Mouse (Mus musculus) MEL (cell line): ENCODE data around the gene Cd3g. TPM values are rescaled to one million over a fixed set of nuclear protein-coding genes. Genes with fewer than 3 reads are reported as not detected.

Experiments
- DNase-seq: peaks from one replicate; pipeline ENCODE4 v3.0.0; 2011; ENCODE audit warnings: low read depth, low spot score
- H3K27ac ChIP-seq: 2 replicates; pipeline ENCODE4 v1.5.1; 2012; ENCODE audit warnings: low read depth, mild to moderate bottlenecking, control low read depth, low read length, moderate library complexity; ENCODE audit not compliant: control insufficient read depth
- H3K27me3 ChIP-seq, 2 experiments: fragments of 150-350 bp in 1 of 2; sonication (generic) in 1 of 2; 2 replicates each; pipeline ENCODE4 v1.6.1; 2012; ENCODE audit warnings: low read length in 2 of 2, mild to moderate bottlenecking in 2 of 2, improper control_type of control experiment in 1 of 2, moderate library complexity in 1 of 2; ENCODE audit not compliant: insufficient read depth in 2 of 2, control insufficient read depth in 1 of 2
- H3K36me3 ChIP-seq, 2 experiments: 2 replicates each; pipeline ENCODE4 v1.6.1; 2012 to 2014; ENCODE audit warnings: low read length in 2 of 2, improper control_type of control experiment in 1 of 2, inconsistent platforms in 1 of 2, mild to moderate bottlenecking in 1 of 2; ENCODE audit not compliant: insufficient read depth in 2 of 2, control insufficient read depth in 1 of 2
- H3K4me1 ChIP-seq, 2 experiments: fragments of 150-350 bp in 1 of 2; sonication (generic) in 1 of 2; 2 replicates each; pipeline ENCODE4 v1.6.1; 2012; ENCODE audit warnings: low read length in 2 of 2, improper control_type of control experiment in 1 of 2, mild to moderate bottlenecking in 1 of 2; ENCODE audit not compliant: insufficient read depth in 2 of 2, control insufficient read depth in 1 of 2
- H3K4me3 ChIP-seq, 2 experiments: fragments of 150-350 bp in 1 of 2; sonication (generic) in 1 of 2; 2 replicates each; pipeline ENCODE4 v1.5.1; 2012; ENCODE audit warnings: low read depth in 2 of 2, low read length in 2 of 2, mild to moderate bottlenecking in 2 of 2, moderate library complexity in 2 of 2, control low read depth in 1 of 2, improper control_type of control experiment in 1 of 2; ENCODE audit not compliant: control insufficient read depth in 1 of 2, insufficient read depth in 1 of 2
- H3K79me2 ChIP-seq: 2 replicates; pipeline ENCODE4 v1.6.1; 2012; ENCODE audit warnings: mild to moderate bottlenecking, low read length, moderate library complexity; ENCODE audit not compliant: control insufficient read depth, poor library complexity, insufficient read depth
- H3K9ac ChIP-seq: 2 replicates; pipeline ENCODE4 v1.6.1; 2012; ENCODE audit warnings: low read depth, mild to moderate bottlenecking, control low read depth, low read length, moderate library complexity; ENCODE audit not compliant: control insufficient read depth, poor library complexity, severe bottlenecking
- H3K9me3 ChIP-seq: fragments of 150-350 bp; sonication (generic); replicated peaks from 2 replicates; pipeline ENCODE4 v1.6.1; 2012; ENCODE audit warnings: mild to moderate bottlenecking, low read length, improper control_type of control experiment, moderate library complexity; ENCODE audit not compliant: insufficient read depth
- CHD1 ChIP-seq: IDR thresholded peaks from 2 replicates; pipeline ENCODE4 v1.6.1; 2012; ENCODE audit warnings: low read depth, mild to moderate bottlenecking, inconsistent platforms, low read length, improper control_type of control experiment
- CHD2 ChIP-seq: IDR thresholded peaks from 2 replicates; pipeline ENCODE4 v1.6.1; 2011; ENCODE audit warnings: low read length, improper control_type of control experiment
- CTCF ChIP-seq, 3 experiments: IDR thresholded peaks in 2 of 3; conservative IDR thresholded peaks in 1 of 3; 2 replicates each; pipeline ENCODE4 v1.5.1; 2011 to 2012; ENCODE audit warnings: low read length in 3 of 3, low read depth in 2 of 3, mild to moderate bottlenecking in 2 of 3, improper control_type of control experiment in 1 of 3, inconsistent platforms in 1 of 3, mixed read lengths in 1 of 3, moderate library complexity in 1 of 3; ENCODE audit not compliant: control insufficient read depth in 1 of 3, insufficient read depth in 1 of 3, poor library complexity in 1 of 3, severe bottlenecking in 1 of 3
- E2F4 ChIP-seq: IDR thresholded peaks from 2 replicates; pipeline ENCODE4 v1.6.1; 2011; ENCODE audit warnings: low read depth, low read length, improper control_type of control experiment, borderline replicate concordance
- ELF1 ChIP-seq: IDR thresholded peaks from 2 replicates; pipeline ENCODE4 v1.6.1; 2014; ENCODE audit warnings: low read depth, mild to moderate bottlenecking, inconsistent platforms, low read length, improper control_type of control experiment, moderate library complexity
- EP300 ChIP-seq, 2 experiments: IDR thresholded peaks; 2 replicates each; pipeline ENCODE4 v1.6.1; 2011; ENCODE audit warnings: improper control_type of control experiment in 2 of 2, low read length in 2 of 2, low read depth in 1 of 2, mild to moderate bottlenecking in 1 of 2
- GABPA ChIP-seq: IDR thresholded peaks from 2 replicates; pipeline ENCODE4 v1.6.1; 2012; ENCODE audit warnings: low read depth, mild to moderate bottlenecking, inconsistent platforms, low read length, improper control_type of control experiment, moderate library complexity
- GATA1 ChIP-seq: IDR thresholded peaks from 2 replicates; pipeline ENCODE4 v1.6.1; 2011; ENCODE audit warnings: low read depth, low read length, improper control_type of control experiment
- KAT2A ChIP-seq: conservative IDR thresholded peaks from 2 replicates; pipeline ENCODE4 v1.6.1; 2012; ENCODE audit warnings: low read depth, low read length, improper control_type of control experiment, inconsistent platforms
- MAFK ChIP-seq: IDR thresholded peaks from 2 replicates; pipeline ENCODE4 v1.6.1; 2011; ENCODE audit warnings: low read depth, mild to moderate bottlenecking, low read length, improper control_type of control experiment, borderline replicate concordance
- MAX ChIP-seq: IDR thresholded peaks from 2 replicates; pipeline ENCODE4 v1.6.1; 2011; ENCODE audit warnings: low read length, improper control_type of control experiment
- MYB ChIP-seq: IDR thresholded peaks from 2 replicates; pipeline ENCODE4 v1.6.1; 2011; ENCODE audit warnings: mild to moderate bottlenecking, low read depth, low read length, improper control_type of control experiment
- MYC ChIP-seq: IDR thresholded peaks from 2 replicates; pipeline ENCODE4 v1.6.1; 2011; ENCODE audit warnings: low read depth, mild to moderate bottlenecking, low read length, improper control_type of control experiment, moderate library complexity
- NELFE ChIP-seq: IDR thresholded peaks from 2 replicates; pipeline ENCODE4 v1.6.1; 2011; ENCODE audit warnings: low read depth, low read length, improper control_type of control experiment
- NRF1 ChIP-seq: IDR thresholded peaks from 2 replicates; pipeline ENCODE4 v1.6.1; 2014; ENCODE audit warnings: low read depth, mild to moderate bottlenecking, inconsistent platforms, low read length, improper control_type of control experiment, moderate library complexity; ENCODE audit not compliant: poor library complexity, insufficient read depth, severe bottlenecking
- POLR2AphosphoS2 ChIP-seq: IDR thresholded peaks from 2 replicates; pipeline ENCODE4 v1.6.1; 2011; ENCODE audit warnings: low read length, improper control_type of control experiment
- POLR2AphosphoS5 ChIP-seq: IDR thresholded peaks from 2 replicates; pipeline ENCODE4 v1.6.1; 2012; ENCODE audit warnings: low read depth, borderline replicate concordance, mild to moderate bottlenecking, inconsistent platforms, low read length, moderate library complexity, mixed read lengths
- RAD21 ChIP-seq: IDR thresholded peaks from 2 replicates; pipeline ENCODE4 v1.6.1; 2011; ENCODE audit warnings: mild to moderate bottlenecking, low read depth, low read length, improper control_type of control experiment
- RCOR1 ChIP-seq: IDR thresholded peaks from 2 replicates; pipeline ENCODE4 v1.6.1; 2012; ENCODE audit warnings: low read depth, mild to moderate bottlenecking, inconsistent platforms, low read length, improper control_type of control experiment
- SIN3A ChIP-seq: IDR thresholded peaks from 2 replicates; pipeline ENCODE4 v1.6.1; 2012; ENCODE audit warnings: low read length, improper control_type of control experiment, inconsistent platforms
- SMC3 ChIP-seq: IDR thresholded peaks from 2 replicates; pipeline ENCODE4 v1.6.1; 2011; ENCODE audit warnings: low read depth, low read length, improper control_type of control experiment
- TAL1 ChIP-seq: IDR thresholded peaks from 2 replicates; pipeline ENCODE4 v1.6.1; 2012; ENCODE audit warnings: mild to moderate bottlenecking, inconsistent platforms, low read length, moderate library complexity, mixed read lengths
- TCF12 ChIP-seq: IDR thresholded peaks from 2 replicates; pipeline ENCODE4 v1.6.1; 2014; ENCODE audit warnings: low read depth, mild to moderate bottlenecking, inconsistent platforms, low read length, improper control_type of control experiment, moderate library complexity
- USF2 ChIP-seq, 2 experiments: IDR thresholded peaks; 2 replicates each; pipeline ENCODE4 v1.6.1; 2011 to 2012; ENCODE audit warnings: improper control_type of control experiment in 2 of 2, low read length in 2 of 2, borderline replicate concordance in 1 of 2, inconsistent platforms in 1 of 2, low read depth in 1 of 2, mild to moderate bottlenecking in 1 of 2; ENCODE audit not compliant: insufficient read depth in 1 of 2
- ZKSCAN1 ChIP-seq: IDR thresholded peaks from 2 replicates; pipeline ENCODE4 v1.6.1; 2012; ENCODE audit warnings: low read depth, mild to moderate bottlenecking, inconsistent platforms, low read length, improper control_type of control experiment, moderate library complexity
- ZMIZ1 ChIP-seq: IDR thresholded peaks from 2 replicates; pipeline ENCODE4 v1.6.1; 2012; ENCODE audit warnings: low read depth, mild to moderate bottlenecking, inconsistent platforms, low read length, improper control_type of control experiment, moderate library complexity
- ZNF384 ChIP-seq: IDR thresholded peaks from 2 replicates; pipeline ENCODE4 v1.6.1; 2012; ENCODE audit warnings: low read depth, mild to moderate bottlenecking, inconsistent platforms, low read length, improper control_type of control experiment
- polyA plus RNA-seq, 2 experiments: library from polyadenylated mRNA; stranded (reverse) in 1 of 2; unstranded in 1 of 2; fragments of >175 nt in 1 of 2; fragments of >200 nt in 1 of 2; gene quantifications; 2 replicates each; pipeline versions ENCODE4 v1.2.1 to v1.2.4; 2012; ENCODE audit warnings: low replicate concordance in 2 of 2, low read depth in 1 of 2; ENCODE audit not compliant: insufficient read length in 2 of 2, insufficient read depth in 1 of 2, missing spikeins in 1 of 2
- total RNA-seq: library from RNA; depleted of rRNA; stranded (reverse); fragments of 300-350 nt; gene quantifications from 2 replicates; pipeline ENCODE4 v1.2.3, GENCODE M21; 2012

Cd3g gene
- total and polyA plus RNA-seq, 3 experiments: 0.35 to 0.47 TPM; not detected in 1

GRCm38 (mm10) chr9:44941756-44942155 is 38.5 kb downstream of the Cd3g start:
- H3K79me2 ChIP-seq: no peaks in the 10 kb centered on the region
- H3K36me3 ChIP-seq: peaks cover 0 to 16% of the 10 kb centered on the region in 2 experiments; a peak in 3 of 4 replicates
- no peak overlapping the region for H3K4me3 ChIP-seq
- no peaks in the 10 kb centered on the region for H3K27me3 ChIP-seq
- H3K27ac ChIP-seq: no peak overlapping the region
- no peak overlapping the region for H3K9ac ChIP-seq
- H3K4me1 ChIP-seq: no peaks in the 10 kb centered on the region
- DNase-seq: no peak
- no peaks in the 10 kb centered on the region for H3K9me3 ChIP-seq
- TF ChIP-seq MAX: no peak
- TF ChIP-seq TAL1: no peak
- TF ChIP-seq MYB: no peak
- TF ChIP-seq E2F4: no peak
- TF ChIP-seq NRF1: no peak
- no peak for TF ChIP-seq EP300 (IDR thresholded peaks at IDR 0.05; ENCODE audit: low read depth in 1 of 2, low read length in 2 of 2)
- TF ChIP-seq MAFK: no peak
- TF ChIP-seq NELFE: no peak
- TF ChIP-seq CTCF (IDR thresholded peaks at IDR 0.05 in 2 of 3, conservative IDR thresholded peaks at IDR 0.05 in 1 of 3; ENCODE audit: control insufficient read depth in 1 of 3, insufficient read depth in 1 of 3, low read depth in 2 of 3, low read length in 3 of 3, poor library complexity in 1 of 3, severe bottlenecking in 1 of 3): no peak
- TF ChIP-seq ELF1: no peak
- no peak for TF ChIP-seq POLR2AphosphoS2
- no peak for TF ChIP-seq SMC3
- TF ChIP-seq ZKSCAN1: no peak
- no peak for TF ChIP-seq POLR2AphosphoS5
- TF ChIP-seq GATA1: no peak
- no peak for TF ChIP-seq GABPA
- no peak for TF ChIP-seq USF2 (IDR thresholded peaks at IDR 0.05; ENCODE audit: borderline replicate concordance in 1 of 2, insufficient read depth in 1 of 2, low read depth in 1 of 2, low read length in 2 of 2)
- no peak for TF ChIP-seq ZNF384
- TF ChIP-seq MYC: no peak

GRCm38 (mm10) chr9:44921543-44921942 is 58.7 kb downstream of the Cd3g start:
- Histone ChIP-seq H3K4me3 (peak overlapping the region; percentile 49 to 97), H3K9me3 (no peaks in the 10 kb centered on the region), H3K9ac (peak overlapping the region; percentile 96), H3K27me3 (no peaks in the 10 kb centered on the region), H3K27ac (peak overlapping the region; percentile 97), H3K36me3 (peaks cover 0 to 14% of the 10 kb centered on the region in 2 experiments; a peak in 2 of 4 replicates), H3K4me1 (peaks cover 2 to 9% of the 10 kb centered on the region in 2 experiments; a peak in 3 of 4 replicates), H3K79me2 (peaks cover 33% of the 10 kb centered on the region)
- TF ChIP-seq MYB (no peak), CHD2 (no peak), GABPA (no peak), RAD21 (no peak), CTCF (IDR thresholded peaks at IDR 0.05 in 2 of 3, conservative IDR thresholded peaks at IDR 0.05 in 1 of 3; ENCODE audit: control insufficient read depth in 1 of 3, insufficient read depth in 1 of 3, low read depth in 2 of 3, low read length in 3 of 3, poor library complexity in 1 of 3, severe bottlenecking in 1 of 3) (peak in 1 of 3 experiments; percentile 27; a peak in 1 of 6 replicates), ZMIZ1 (0 out of 2 replicates have a peak, but pooled peaks have one; percentile 20), KAT2A (no peak), SIN3A (no peak), TCF12 (no peak), CHD1 (no peak), RCOR1 (no peak), USF2 (IDR thresholded peaks at IDR 0.05; ENCODE audit: borderline replicate concordance in 1 of 2, insufficient read depth in 1 of 2, low read depth in 1 of 2, low read length in 2 of 2) (no peak), MAFK (no peak)
- DNase-seq: no peak
